Mouse (Mus musculus) kidney, postnatal 0 days (tissue): Measurements from ENCODE around the gene Ears2. TPM values are rescaled to one million over a fixed set of nuclear protein-coding genes. Genes with fewer than 3 reads are reported as not detected.

Source experiments
- ATAC-seq: fragments of 200-750 bp; cut with Nextera tagmentation; replicated peaks from 2 replicates; pipeline ENCODE4 v1.8.0; 2017; ENCODE audit warnings: low read depth, moderate number of reproducible peaks, moderate TSS enrichment, moderate library complexity; ENCODE audit not compliant: low FRiP score
- DNase-seq: peaks from one replicate; pipeline ENCODE4 v3.0.0-alpha.2; 2016; ENCODE audit warnings: low spot score
- H3K27ac ChIP-seq: fragments of 300-500 bp; sonication (generic); 2 replicates; pipeline ENCODE4 v1.5.1; 2014; ENCODE audit warnings: mild to moderate bottlenecking
- H3K27me3 ChIP-seq: fragments of 300-500 bp; sonication (generic); 2 replicates; pipeline ENCODE4 v1.6.1; 2014; ENCODE audit warnings: low read length, mixed read lengths; ENCODE audit not compliant: insufficient read depth
- H3K36me3 ChIP-seq: fragments of 300-500 bp; sonication (generic); 2 replicates; pipeline ENCODE4 v1.6.1; 2014; ENCODE audit warnings: low read length, mixed read lengths; ENCODE audit not compliant: insufficient read depth
- H3K4me1 ChIP-seq: fragments of 300-500 bp; sonication (generic); replicated peaks from 2 replicates; pipeline ENCODE4 v1.6.1; 2014; ENCODE audit warnings: antibody characterized with exemption, low read length, mixed read lengths; ENCODE audit not compliant: insufficient read depth
- H3K4me2 ChIP-seq: fragments of 300-500 bp; sonication (generic); 2 replicates; pipeline ENCODE4 v1.6.1; 2014; ENCODE audit warnings: mild to moderate bottlenecking, low read length, moderate library complexity, mixed read lengths
- H3K4me3 ChIP-seq: fragments of 300-500 bp; sonication (generic); replicated peaks from 2 replicates; pipeline ENCODE4 v1.5.1; 2014; ENCODE audit warnings: low read depth, low read length
- H3K9ac ChIP-seq: fragments of 300-500 bp; sonication (generic); 2 replicates; pipeline ENCODE4 v1.6.1; 2014; ENCODE audit warnings: low read depth, low read length
- H3K9me3 ChIP-seq: fragments of 300-500 bp; sonication (generic); replicated peaks from 2 replicates; pipeline ENCODE4 v1.6.1; 2016; ENCODE audit warnings: low read length, inconsistent platforms, mixed read lengths
- CTCF ChIP-seq: IDR thresholded peaks from 2 replicates; pipeline ENCODE4 v1.5.1; 2016; ENCODE audit warnings: antibody characterized with exemption, low read depth, mild to moderate bottlenecking, moderate library complexity
- WGBS: fragments of 180-500 bp; shearing (Covaris S2); extraction: QIAGEN DNeasy Blood & Tissue Kit; methylation state at CpG from one replicate; pipeline ENCODE4 v1.1.7; 2014; 5-methylcytosine and 5-hydroxymethylcytosine counted together
- polyA plus RNA-seq: library from polyadenylated mRNA; unstranded; fragments of >200 nt; fragmentation: Nextera tagmentation; extraction: Ambion mirVana; gene quantifications from 2 replicates; pipeline ENCODE4 v1.2.1, GENCODE M21; 2015

The Ears2 gene
- polyA plus RNA-seq, 1 experiment from 2014 or later = 14.8 TPM

DNA sequence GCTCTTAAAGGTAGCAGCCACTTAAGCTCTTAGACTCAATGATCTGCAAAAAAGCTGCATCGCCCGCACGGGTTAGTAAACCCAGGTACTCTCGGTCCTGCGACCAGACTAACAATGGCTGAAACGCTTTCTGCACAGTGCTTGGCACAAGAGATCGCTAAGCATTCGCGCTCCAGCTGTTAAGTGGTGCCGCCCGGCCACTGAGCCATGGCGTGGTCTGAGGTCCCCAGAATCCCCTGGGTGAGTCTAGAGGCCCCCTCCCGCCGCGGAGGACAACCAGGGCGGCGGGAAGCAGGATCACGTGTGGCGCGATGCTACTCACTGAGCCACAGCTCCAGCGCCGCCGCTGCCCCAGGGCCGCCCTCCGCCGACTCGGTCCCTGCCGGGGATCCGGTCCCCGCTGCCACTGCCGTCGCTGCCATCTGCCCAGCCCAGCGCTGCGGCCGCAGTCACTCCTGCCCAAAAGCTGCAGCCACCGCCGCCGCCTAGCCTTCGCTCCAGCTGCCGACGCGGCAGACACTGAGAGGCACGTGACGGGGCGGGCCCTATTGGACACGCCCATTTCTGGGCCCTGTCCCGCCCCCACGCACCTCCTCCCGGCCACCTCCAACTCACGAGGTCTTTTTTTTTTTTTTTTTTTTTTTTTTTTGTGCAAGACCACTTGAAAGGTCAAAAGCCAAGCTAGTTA lies 46.3 kb downstream of the Ears2 start, which contains the start of gene Gga2:
Gene Gga2, minus strand, starts transcription at position 556 of the 688 bp plus-strand sequence.
- no peaks in the 10 kb centered on the region for H3K36me3 ChIP-seq
- 2% methylated on average over 50 of the region's 50 CpGs for WGBS
- peak within 1 kb of the TSS; percentile 67 for H3K4me2 ChIP-seq
- DNase-seq (peak; percentile 91), ATAC-seq (peak; percentile 83)
- H3K4me3 ChIP-seq = peak within 1 kb of the TSS; percentile 79
- peak within 1 kb of the TSS; percentile 75 for H3K9ac ChIP-seq
- H3K27me3 ChIP-seq = no peaks in the 10 kb centered on the region
- TF ChIP-seq CTCF = 0 out of 2 replicates have a peak, but pooled peaks have one; percentile 4
- peaks cover 19% of the 10 kb centered on the region for H3K4me1 ChIP-seq
- peak within 1 kb of the TSS; percentile 91 for H3K27ac ChIP-seq
- H3K9me3 ChIP-seq = no peaks in the 10 kb centered on the region

GRCm38 (mm10) chr7:122020273-122020666 lies 46.8 kb downstream of the Ears2 start:
- DNase-seq (no peak), ATAC-seq (no peak)
- Histone ChIP-seq H3K4me3 (peak overlapping the region; percentile 79), H3K9ac (peak overlapping the region; percentile 75), H3K4me2 (peak overlapping the region; percentile 67), H3K27ac (peak overlapping the region; percentile 91; the same call in 1 of the 2 replicates), H3K9me3 (no peaks in the 10 kb centered on the region), H3K4me1 (peaks cover 24% of the 10 kb centered on the region), H3K36me3 (no peaks in the 10 kb centered on the region), H3K27me3 (no peaks in the 10 kb centered on the region)
- WGBS = 2% methylated on average over 6 of the region's 6 CpGs
- TF ChIP-seq CTCF = no peak

DNA sequence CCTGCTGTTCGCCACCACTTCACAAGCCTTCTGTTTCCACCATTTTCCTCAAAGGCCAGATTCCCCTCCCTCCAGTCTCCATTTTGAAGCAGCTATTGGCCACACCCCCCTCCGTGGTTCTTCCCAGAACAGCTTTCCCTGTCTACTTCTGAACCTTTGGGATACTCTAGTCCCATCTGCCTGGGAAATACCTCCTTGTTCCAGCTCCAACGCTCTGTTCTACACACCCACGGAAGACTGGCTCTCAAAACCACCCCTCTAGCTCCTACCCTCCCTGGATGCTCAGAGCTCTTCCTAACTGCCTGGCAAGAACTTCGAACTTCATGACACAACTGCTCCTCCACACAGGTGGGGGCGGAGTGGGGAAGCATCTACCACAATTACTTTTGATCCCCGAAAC lies 48.1 kb downstream of the Ears2 start:
- TF ChIP-seq CTCF = no peak
- Histone ChIP-seq H3K36me3 (no peaks in the 10 kb centered on the region), H3K27me3 (no peaks in the 10 kb centered on the region), H3K4me1 (peaks cover 36% of the 10 kb centered on the region), H3K27ac (no peak overlapping the region), H3K9me3 (no peaks in the 10 kb centered on the region), H3K9ac (no peak overlapping the region), H3K4me2 (no peak overlapping the region; the same call in 1 of the 2 replicates), H3K4me3 (no peak overlapping the region)
- DNase-seq = no peak
- WGBS = 77% methylated on average over 7 of the region's 7 CpGs
- no peak for ATAC-seq

DNA sequence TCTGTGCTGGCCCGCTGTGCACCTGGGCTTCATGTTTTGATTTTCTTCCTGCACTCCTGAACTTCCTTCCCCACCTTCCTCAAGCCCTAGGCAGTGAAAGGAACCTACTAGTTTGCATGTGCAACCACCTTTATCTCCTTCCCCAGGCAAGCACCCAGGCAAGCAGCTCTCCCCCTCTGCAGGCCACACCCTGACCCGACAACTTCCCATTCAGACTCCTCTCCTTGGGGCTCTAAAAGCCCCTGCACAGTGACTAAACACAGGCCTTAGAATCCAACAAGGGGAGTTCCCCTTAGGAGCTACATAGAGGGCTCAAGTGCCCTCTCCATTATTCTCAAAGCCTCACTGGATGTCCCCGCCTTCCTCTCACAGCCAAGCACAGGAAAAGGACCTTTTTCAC lies 48.8 kb downstream of the Ears2 start:
- no peak overlapping the region for H3K4me2 ChIP-seq
- ATAC-seq (no peak), DNase-seq (no peak)
- H3K9ac ChIP-seq = no peak overlapping the region
- 66% methylated on average over 3 of the region's 3 CpGs for WGBS
- H3K27ac ChIP-seq = no peak overlapping the region
- no peaks in the 10 kb centered on the region for H3K9me3 ChIP-seq
- no peak for TF ChIP-seq CTCF
- H3K4me1 ChIP-seq = peaks cover 36% of the 10 kb centered on the region
- no peaks in the 10 kb centered on the region for H3K36me3 ChIP-seq
- no peaks in the 10 kb centered on the region for H3K27me3 ChIP-seq
- H3K4me3 ChIP-seq = no peak overlapping the region

DNA sequence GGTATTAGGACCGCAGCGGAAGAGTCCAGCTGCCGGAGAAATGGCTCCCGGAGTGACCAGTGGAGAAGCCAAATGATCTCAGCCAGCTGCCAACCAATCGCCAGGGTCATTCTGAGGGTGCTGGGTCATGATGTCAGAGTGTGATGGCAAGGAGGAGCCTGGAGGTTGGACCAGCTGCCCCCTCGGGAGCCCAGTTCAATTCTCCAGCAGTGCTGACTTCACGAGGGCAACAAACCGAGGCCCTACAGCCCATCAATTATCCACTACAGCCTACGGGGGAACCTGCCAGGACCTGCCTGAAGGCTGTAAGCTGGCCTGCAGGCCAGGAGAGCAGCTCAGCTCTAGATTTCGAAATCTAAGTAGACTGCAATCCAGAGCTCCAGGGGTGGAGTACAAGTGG lies 51.3 kb downstream of the Ears2 start:
- no peak for TF ChIP-seq CTCF
- Histone ChIP-seq H3K4me1 (peaks cover 36% of the 10 kb centered on the region), H3K27me3 (no peaks in the 10 kb centered on the region), H3K4me2 (peak overlapping the region; percentile 5), H3K27ac (peak overlapping the region; percentile 50; the same call in 1 of the 2 replicates), H3K9me3 (no peaks in the 10 kb centered on the region), H3K36me3 (no peaks in the 10 kb centered on the region), H3K4me3 (no peak overlapping the region), H3K9ac (0 out of 2 replicates have a peak overlapping the region, but pooled peaks have one; percentile 27)
- DNase-seq (peak; percentile 26), ATAC-seq (peak; percentile 67)
- WGBS = 16% methylated on average over 10 of the region's 10 CpGs

DNA sequence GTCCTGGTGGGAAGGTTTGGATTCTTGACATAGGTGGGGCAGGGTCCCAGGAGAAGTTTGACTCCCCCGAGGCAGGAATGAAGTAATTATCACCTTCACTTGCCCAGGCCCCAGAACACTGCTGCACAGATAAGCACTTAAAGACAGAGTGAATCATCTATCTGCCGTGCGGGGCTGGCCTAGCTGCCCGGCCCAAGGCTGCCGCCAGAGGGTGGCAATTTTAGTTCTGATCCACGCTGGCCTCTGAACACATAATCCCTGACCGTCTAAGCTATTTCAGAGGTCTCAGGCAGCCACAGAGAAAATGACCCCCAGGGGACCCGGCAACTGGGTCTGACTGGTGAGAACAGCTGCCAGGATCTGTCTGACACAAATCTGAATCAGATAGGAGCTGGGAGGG lies 52.0 kb downstream of the Ears2 start:
- H3K9me3 ChIP-seq = no peaks in the 10 kb centered on the region
- no peak overlapping the region for H3K4me3 ChIP-seq
- peak; percentile 60 for DNase-seq
- peak overlapping the region; percentile 50 for H3K27ac ChIP-seq
- WGBS = 23% methylated on average over 8 of the region's 8 CpGs
- peak; percentile 49 for TF ChIP-seq CTCF
- peak overlapping the region; percentile 5 for H3K4me2 ChIP-seq
- no peaks in the 10 kb centered on the region for H3K27me3 ChIP-seq
- H3K4me1 ChIP-seq = peaks cover 36% of the 10 kb centered on the region
- H3K9ac ChIP-seq = 0 out of 2 replicates have a peak overlapping the region, but pooled peaks have one; percentile 27
- H3K36me3 ChIP-seq = peaks cover 5% of the 10 kb centered on the region
- no peak for ATAC-seq

- H3K27ac ChIP-seq = no peak overlapping the region
- ATAC-seq (no peak), DNase-seq (no peak)
- no peak for TF ChIP-seq CTCF
- H3K9me3 ChIP-seq = no peaks in the 10 kb centered on the region
- H3K4me1 ChIP-seq = peaks cover 18% of the 10 kb centered on the region
- H3K4me3 ChIP-seq = no peak overlapping the region
- WGBS = 83% methylated on average over 10 of the region's 10 CpGs
- no peak overlapping the region for H3K4me2 ChIP-seq
- no peak overlapping the region for H3K9ac ChIP-seq
- H3K27me3 ChIP-seq = no peaks in the 10 kb centered on the region
- peaks cover 17% of the 10 kb centered on the region for H3K36me3 ChIP-seq
Observed at GRCm38 (mm10) chr7:122012949-122013348, 54.1 kb downstream of the Ears2 start.
